Mouse (Mus musculus) neutrophil, adult 5-6 weeks (primary cell): ENCODE measurements at regions not wholly inside any gene's neighbourhood (a gene's known extent, or its start where the extent isn't known, plus 50 kb on each side); places are given as distances from the start of the nearest gene placed in this dataset.

Source experiments
- ATAC-seq: fragments of 151-379, 151-347 bp; 2 replicates; pipeline ENCODE4 v1.8.0; 2017; ENCODE audit warnings: mild to moderate bottlenecking, moderate TSS enrichment; ENCODE audit not compliant: insufficient number of reproducible peaks, poor library complexity, low FRiP score, severe bottlenecking; ENCODE audit errors: extremely low read depth

- ATAC-seq, result 0 out of 2 replicates have a peak, but pooled peaks have one; percentile 30
Measured at GRCm38 (mm10) chr9:83277791-83278190, 131.3 kb upstream of the Hmgn3 start.

GRCm38 (mm10) chr9:83277356-83277755, 130.9 kb upstream of the Hmgn3 start:
- ATAC-seq, result no peak

- ATAC-seq, result no peak
Measured at GRCm38 (mm10) chr9:83276291-83276690, 129.8 kb upstream of the Hmgn3 start.

- ATAC-seq, result no peak
Measured at GRCm38 (mm10) chr9:83273361-83273975, 127.0 kb upstream of the Hmgn3 start.

GRCm38 (mm10) chr9:83265736-83266135, 119.3 kb upstream of the Hmgn3 start:
- no peak for ATAC-seq

GRCm38 (mm10) chr9:83259511-83259910, 113.0 kb upstream of the Hmgn3 start:
- no peak for ATAC-seq

- ATAC-seq, result no peak
Measured at GRCm38 (mm10) chr9:83258986-83259385, 112.5 kb upstream of the Hmgn3 start.

GRCm38 (mm10) chr9:83258476-83258875, 112.0 kb upstream of the Hmgn3 start:
- ATAC-seq, result no peak

GRCm38 (mm10) chr9:83254356-83254755, 107.9 kb upstream of the Hmgn3 start:
- no peak for ATAC-seq

GRCm38 (mm10) chr9:83253789-83254188, 107.3 kb upstream of the Hmgn3 start:
- ATAC-seq, result no peak

- no peak for ATAC-seq
Measured at GRCm38 (mm10) chr9:83251793-83252192, 105.3 kb upstream of the Hmgn3 start.

GRCm38 (mm10) chr9:83249871-83250270, 103.4 kb upstream of the Hmgn3 start:
- no peak for ATAC-seq

- no peak for ATAC-seq
Measured at GRCm38 (mm10) chr9:83248164-83248730, 101.8 kb upstream of the Hmgn3 start.

GRCm38 (mm10) chr9:83247066-83247668, 100.7 kb upstream of the Hmgn3 start:
- no peak for ATAC-seq

- ATAC-seq, result no peak
Measured at GRCm38 (mm10) chr9:83241119-83241518, 94.6 kb upstream of the Hmgn3 start.

- no peak for ATAC-seq
Measured at GRCm38 (mm10) chr9:83239097-83239496, 92.6 kb upstream of the Hmgn3 start.

GRCm38 (mm10) chr9:83221866-83222265, 75.4 kb upstream of the Hmgn3 start:
- ATAC-seq, result no peak

GRCm38 (mm10) chr9:83202583-83202982, 56.1 kb upstream of the Hmgn3 start:
- no peak for ATAC-seq

- ATAC-seq, result no peak
Measured at GRCm38 (mm10) chr9:83199771-83200170, 53.3 kb upstream of the Hmgn3 start.

- ATAC-seq, result no peak
Measured at GRCm38 (mm10) chr9:83199176-83199575, 52.7 kb upstream of the Hmgn3 start.

GRCm38 (mm10) chr9:83197013-83197412, 50.5 kb upstream of the Hmgn3 start:
- ATAC-seq, result no peak
